In the genomic region with DNA sequence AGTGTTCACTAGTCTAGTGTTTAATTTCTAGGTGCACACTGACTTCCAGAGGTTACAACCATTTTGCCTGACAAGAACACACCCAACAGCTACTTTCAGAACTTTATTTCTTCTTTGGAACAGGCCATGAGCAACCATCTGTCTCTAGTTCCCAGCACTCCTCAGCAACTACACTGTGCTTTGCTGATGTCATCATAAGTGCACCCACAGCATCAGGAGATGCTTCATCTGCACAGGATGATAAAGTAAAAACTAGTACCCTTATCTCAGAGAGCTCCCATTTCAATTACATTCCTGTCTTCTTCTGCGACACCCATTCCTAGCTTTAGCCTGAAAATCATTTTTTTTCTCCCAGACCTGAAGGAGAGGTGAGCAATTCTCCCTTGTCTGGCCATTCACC, we compare ENCODE assay signal across 23 mouse cellular contexts.
"Had no signal": no experiment of that assay in that cellular context is flagged by ENCODE, and none has a peak within 500 bp of the region (broad histone marks: within the 10 kb centered on the region; RNA-seq: fewer than 3 reads in every experiment).

No protein-coding gene starts in this region.

- H3K9ac ChIP-seq: heart, embryonic 12.5 days; hindbrain, embryonic 12.5 days; hindbrain, embryonic 14.5 days; intestine, embryonic 15.5 days; limb, embryonic 12.5 days had no signal

- H3K27me3 ChIP-seq: heart, embryonic 12.5 days; hindbrain, embryonic 12.5 days; intestine, embryonic 15.5 days; limb, embryonic 12.5 days had no signal

- ATAC-seq: hindbrain, embryonic 16.5 days; inflammation-experienced regulatory T-cells, adult 6 months; intestine, embryonic 15.5 days; intestine, postnatal 0 days had no signal

- H3K4me1 ChIP-seq: hindbrain, embryonic 12.5 days; intestine, embryonic 15.5 days; limb, embryonic 12.5 days had no signal

- H3K36me3 ChIP-seq: intestine, embryonic 15.5 days had no signal

- H3K4me2 ChIP-seq: heart, embryonic 12.5 days; hindbrain, embryonic 12.5 days; hindbrain, embryonic 14.5 days; intestine, embryonic 15.5 days; limb, embryonic 12.5 days had no signal

- H3K27ac ChIP-seq: heart, embryonic 10.5 days; hindbrain, embryonic 10.5 days; hindbrain, embryonic 12.5 days; hindbrain, embryonic 14.5 days; intestine, embryonic 15.5 days; layer of hippocampus, adult 2 months; left cerebral cortex, adult 2 months; limb, embryonic 10.5 days; limb, embryonic 12.5 days had no signal

- DNase-seq: gastrocnemius, postnatal 14 days; gastrocnemius, postnatal 36 days; heart, adult 18-20 months; heart, postnatal 10 days; heart, postnatal 4 days; kidney, adult 18-20 months; kidney, adult 8-10 months; kidney, postnatal 10 days; kidney, postnatal 25 days; kidney, postnatal 4 days had no signal

- H3K4me3 ChIP-seq: heart, embryonic 10.5 days; heart, embryonic 12.5 days; hindbrain, embryonic 10.5 days; hindbrain, embryonic 12.5 days; intestine, embryonic 15.5 days; layer of hippocampus, adult 2 months; left cerebral cortex, adult 2 months; limb, embryonic 10.5 days; limb, embryonic 12.5 days had no signal

- H3K9me3 ChIP-seq: heart, embryonic 10.5 days; heart, embryonic 12.5 days; hindbrain, embryonic 10.5 days; hindbrain, embryonic 12.5 days; intestine, embryonic 15.5 days; limb, embryonic 10.5 days; limb, embryonic 12.5 days had no signal
